Mouse (Mus musculus): Measurements from ENCODE around the gene Ap1ar. TPM values are rescaled to one million over a fixed set of nuclear protein-coding genes. Genes with fewer than 3 reads are reported as not detected.
"Not testable (repeated sequence)": the region's sequence is repeated elsewhere in the genome, so short reads cannot be mapped to it uniquely, and the experiment has no call there.

Gene Ap1ar
- total RNA-seq, 2 experiments from 2014 or later, result 19.8 to 20.8 TPM

GRCm38 (mm10) chr3:127801162-127801561 is 36.2 kb downstream of the Ap1ar start:
- DNase-seq (ENCODE audit: low spot score in 2 of 2), result no peak

DNA sequence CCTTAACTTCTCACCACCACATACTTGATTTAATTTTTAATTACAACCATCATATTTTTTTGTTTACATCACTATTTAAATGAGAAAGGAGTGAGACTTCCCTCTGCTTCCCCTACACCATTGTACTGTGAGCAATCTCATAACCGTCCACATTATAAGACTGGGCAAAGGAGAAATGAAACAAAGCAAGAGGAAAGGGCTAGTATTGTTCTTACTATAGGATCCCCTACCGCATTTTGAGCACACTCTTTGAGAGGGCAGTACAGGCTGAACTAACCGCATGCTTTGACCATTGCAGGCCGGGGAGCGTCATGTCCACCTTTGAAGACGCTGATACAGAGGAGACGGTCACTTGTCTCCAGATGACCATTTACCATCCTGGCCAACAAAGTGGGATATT is 41.1 kb downstream of the Ap1ar start:
- no peak for DNase-seq (ENCODE audit: low spot score in 2 of 2)

- DNase-seq (ENCODE audit: low spot score in 2 of 2), result no peak
These were observed 41.6 kb downstream of the Ap1ar start for GRCm38 (mm10) chr3:127795762-127796161.

DNA sequence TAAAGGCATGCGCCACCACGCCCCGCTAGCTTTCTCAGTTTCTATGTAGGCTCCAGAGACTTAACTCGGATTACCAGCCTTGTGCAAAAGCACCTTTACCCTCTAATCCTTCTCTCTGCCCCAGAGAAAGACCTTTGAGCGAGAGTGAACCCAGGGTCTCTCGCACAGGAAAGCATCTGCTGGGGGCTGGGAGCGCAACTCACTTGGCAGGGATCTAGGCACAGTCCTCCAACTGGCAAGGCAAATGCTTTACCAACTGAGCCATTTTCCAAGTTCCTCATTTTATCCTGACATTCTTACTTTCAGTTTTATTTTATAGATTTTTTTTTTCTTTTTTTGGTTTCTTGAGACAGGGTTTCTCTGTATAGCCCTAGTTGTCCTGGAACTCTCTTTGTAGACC is 44.3 kb downstream of the Ap1ar start:
- DNase-seq (ENCODE audit: low spot score in 2 of 2), result no peak

DNA sequence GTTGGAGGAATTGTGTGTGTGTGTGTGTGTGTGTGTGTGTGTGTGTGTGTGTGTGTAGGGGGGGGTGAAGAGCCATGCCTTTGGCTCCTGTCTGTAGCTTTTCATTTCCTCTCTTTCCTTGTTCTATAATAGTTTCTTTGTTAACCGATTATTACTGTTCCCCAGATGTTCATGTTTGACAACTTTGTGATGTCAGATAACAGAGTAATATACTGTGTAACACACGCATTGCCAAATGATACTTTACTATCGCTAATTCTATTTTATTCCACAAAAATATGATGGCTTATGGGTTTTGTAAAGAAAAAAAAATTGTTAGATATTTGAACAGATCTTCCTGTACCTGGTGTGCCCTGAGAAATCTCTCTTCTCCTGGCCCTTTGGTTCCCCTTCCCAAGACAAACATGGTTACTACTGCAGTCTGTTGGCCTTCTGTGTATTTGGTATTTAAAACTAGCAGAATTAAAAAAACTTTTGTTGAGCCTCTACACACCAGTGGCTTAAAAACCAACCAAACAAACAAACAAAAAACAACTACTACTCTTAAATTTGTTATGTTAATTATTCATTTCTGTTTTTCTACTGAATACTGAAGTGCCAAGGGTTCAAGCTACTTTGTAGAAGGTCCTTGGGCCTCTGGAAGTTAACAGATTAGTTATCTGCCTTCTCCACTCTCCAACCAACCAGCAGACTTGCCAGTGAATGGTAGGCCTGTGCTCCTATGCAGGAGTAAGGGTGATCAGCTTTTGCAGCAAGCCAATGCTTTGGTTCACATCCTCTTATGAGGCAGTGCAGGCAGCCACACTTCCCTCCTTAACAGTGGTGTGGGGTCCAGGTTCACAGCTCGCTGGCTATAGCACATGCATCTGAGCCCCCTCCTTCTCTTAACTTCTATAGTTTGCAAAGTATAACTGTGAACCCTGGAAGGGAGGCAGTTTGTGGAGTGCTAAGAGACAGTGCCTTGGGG is 45.4 kb downstream of the Ap1ar start:
- DNase-seq (ENCODE audit: low spot score in 2 of 2), result no peak

DNA sequence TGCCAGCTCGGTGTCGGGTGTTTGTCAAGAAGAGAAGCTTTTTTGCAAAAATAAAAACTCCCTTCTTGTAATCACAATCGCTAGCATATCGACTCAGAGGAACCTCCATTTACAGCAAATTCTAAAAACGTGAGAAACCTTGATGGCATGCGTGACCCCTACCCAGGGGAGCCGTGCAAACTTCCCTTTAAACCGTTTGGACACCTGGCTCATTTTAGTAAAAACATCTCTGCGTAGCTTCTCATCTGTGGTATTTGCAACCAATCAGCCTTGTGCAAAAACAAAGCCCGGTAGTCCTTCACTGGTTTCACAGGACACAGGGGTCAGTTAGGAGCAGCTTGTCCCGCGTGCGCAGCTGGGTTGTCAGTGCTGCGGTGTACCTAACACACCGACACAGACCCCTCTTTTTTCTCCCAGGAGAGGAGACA is 46.3 kb downstream of the Ap1ar start:
- DNase-seq (ENCODE audit: low spot score in 2 of 2), result no peak

- DNase-seq (ENCODE audit: low spot score in 2 of 2), result peak in 1 of 2 experiments; percentile 31
These were observed 46.9 kb downstream of the Ap1ar start for GRCm38 (mm10) chr3:127790234-127791055.

DNA sequence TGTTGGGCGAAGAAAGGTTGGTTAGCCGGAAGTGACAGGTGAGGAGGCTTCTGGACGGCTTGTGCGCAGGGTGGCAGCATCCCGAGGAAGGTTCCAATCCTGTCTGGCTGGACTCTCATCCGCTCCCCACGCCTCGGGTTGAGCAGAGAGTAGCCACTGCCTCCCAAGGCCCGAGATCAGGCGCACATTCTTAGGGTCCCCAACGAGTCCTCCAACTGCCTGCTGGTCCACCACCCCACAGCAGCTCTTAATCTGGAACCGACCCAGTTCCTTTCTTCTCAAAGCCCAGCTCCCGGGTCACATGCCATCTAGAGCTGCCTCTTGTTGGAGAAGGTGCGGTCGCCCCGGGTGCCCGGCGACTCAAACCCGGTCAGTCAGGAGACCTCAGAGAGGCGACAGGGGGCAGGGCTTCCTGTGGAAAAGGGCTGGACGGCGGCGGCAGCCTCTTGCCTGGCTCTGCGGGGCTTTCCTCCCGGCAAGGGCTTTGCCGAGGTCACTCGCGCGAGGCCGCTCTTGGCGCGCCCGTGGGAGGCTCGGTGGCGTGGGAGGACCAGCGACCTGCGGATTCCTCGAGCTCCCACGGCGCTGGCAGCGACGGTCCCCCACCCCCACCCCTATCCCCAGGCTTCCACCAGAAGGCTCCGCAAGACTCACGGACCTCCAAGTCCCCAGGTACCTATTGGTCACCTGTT is 47.7 kb downstream of the Ap1ar start, which contains the start of gene Tifa:
TSS of gene Tifa (plus strand) at position 306 of the 692 bp plus-strand sequence.
- DNase-seq (ENCODE audit: low spot score in 2 of 2), result peak; percentile 27 to 47

GRCm38 (mm10) chr3:127788919-127789318 is 48.4 kb downstream of the Ap1ar start:
- no peak for DNase-seq (ENCODE audit: low spot score in 2 of 2)

DNA sequence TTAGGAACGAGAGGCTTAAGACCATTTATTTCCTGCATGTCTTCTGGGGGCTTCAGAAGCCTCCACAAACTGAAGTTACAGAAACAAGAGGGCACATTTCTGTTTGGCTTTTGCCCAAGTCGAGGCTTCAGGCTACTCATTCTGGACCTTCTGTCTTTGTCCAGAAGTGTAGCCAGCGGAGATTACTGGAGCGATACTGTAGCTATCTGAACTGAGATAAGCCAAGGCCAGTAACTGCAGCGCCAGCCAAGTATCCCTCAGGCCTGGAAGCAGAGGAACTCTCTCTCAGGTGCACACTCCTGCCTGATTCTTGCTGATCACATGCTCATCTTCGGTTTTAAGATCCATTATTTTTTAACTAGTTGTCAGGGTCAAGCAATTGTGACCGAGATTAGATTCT is 49.3 kb downstream of the Ap1ar start:
- DNase-seq (ENCODE audit: low spot score in 2 of 2), result no peak

DNA sequence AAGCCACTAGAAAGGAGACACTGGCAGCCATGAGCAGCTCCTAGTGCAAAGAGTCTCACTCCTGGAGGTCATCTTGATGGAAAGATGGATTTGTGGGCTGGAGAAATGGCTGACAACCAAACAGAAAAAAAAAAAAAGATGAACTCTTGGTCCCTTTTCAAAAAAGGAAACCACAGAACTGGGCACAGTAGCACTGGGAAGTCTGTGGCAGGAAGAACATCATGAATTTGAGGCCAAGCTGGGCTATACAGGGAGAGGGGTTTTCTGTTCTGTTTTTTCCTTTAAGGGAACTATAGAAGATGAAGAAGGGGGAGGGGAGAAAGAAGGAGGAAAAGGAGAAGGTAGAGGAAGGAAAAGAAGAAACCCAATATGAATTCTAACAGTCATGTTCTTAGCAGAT is 50.3 kb downstream of the Ap1ar start:
- no peak for DNase-seq (ENCODE audit: low spot score in 2 of 2)

- not testable (repeated sequence) for DNase-seq (ENCODE audit: low spot score in 2 of 2)
These were observed 53.6 kb downstream of the Ap1ar start for GRCm38 (mm10) chr3:127783680-127784079.

GRCm38 (mm10) chr3:127782921-127783320 is 54.4 kb downstream of the Ap1ar start:
- DNase-seq (ENCODE audit: low spot score in 2 of 2), result no peak

DNA sequence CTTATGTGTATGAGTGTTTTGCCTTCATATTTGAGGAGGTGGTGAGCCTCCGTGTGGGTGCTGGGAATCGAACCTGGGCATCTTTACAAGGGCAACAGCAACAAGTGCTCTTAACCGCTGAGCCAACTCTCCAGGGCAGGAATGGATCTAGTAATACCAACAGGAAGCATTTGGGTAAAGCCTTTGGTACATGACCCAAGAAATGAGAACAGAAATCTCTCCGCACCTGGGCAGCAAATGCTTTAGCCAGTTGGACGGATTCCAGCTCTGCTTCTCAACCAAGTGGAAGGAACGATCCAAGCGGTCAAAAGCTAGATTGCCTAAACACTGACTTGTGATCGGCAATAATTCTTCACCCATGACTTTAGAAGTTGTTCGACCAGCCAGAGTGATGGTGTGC is 56.4 kb downstream of the Ap1ar start:
- DNase-seq (ENCODE audit: low spot score in 2 of 2), result no peak

DNA sequence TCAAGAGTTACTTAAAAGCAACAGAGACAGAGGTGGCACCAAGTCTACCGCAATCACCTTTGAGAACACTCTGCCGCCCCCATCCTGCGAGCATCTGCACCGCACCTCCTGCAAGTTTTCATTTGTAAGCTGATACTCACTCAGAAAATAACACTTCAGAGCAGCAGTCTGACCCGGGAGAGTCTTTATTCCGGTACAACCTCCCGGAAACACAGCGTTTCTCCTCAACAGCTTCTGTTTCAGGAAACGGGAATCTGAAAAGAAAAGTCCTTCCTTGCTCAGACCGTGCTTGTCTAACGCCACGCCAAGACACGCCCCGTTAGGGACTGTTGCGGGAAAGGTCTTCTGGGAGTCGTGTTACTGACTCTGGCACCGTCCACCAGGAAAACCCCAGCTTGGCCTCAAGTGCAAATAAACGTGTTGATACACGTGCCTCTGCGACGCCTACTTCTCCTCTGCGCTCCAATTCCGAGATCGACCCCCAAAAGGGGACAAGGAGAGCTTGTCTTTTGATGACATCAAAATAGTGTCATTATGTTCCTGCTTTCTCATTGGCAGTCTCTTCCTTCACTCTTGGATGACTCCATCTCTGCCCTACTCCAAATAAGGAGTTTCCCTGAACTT is 57.2 kb downstream of the Ap1ar start, which contains the start of gene Alpk1:
TSS of gene Alpk1 (minus strand) at position 507 of the 624 bp plus-strand sequence.
- peak in 1 of 2 experiments; percentile 52 for DNase-seq (ENCODE audit: low spot score in 2 of 2)

- DNase-seq (ENCODE audit: low spot score in 2 of 2), result no peak
These were observed 68.2 kb downstream of the Ap1ar start for GRCm38 (mm10) chr3:127769146-127769545.

DNA sequence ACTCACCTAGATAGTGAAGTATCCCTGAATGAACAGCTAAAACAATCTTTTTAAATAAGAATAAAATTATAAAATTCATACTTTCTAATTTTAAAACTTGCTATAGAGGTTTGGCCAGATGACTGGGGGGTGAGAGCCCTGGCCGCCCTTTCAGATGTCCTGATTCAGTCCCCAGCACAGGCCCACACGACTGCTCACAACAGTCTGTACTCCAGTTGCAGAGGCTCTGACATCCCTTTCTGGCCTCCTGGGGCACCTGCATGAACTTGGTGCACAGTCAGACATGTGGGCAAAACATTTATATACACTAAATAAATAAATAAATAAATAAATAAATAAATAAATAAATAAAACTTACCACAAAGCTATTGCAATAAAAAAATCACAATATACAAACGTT is 71.4 kb downstream of the Ap1ar start:
- DNase-seq (ENCODE audit: low spot score in 2 of 2), result no peak

DNA sequence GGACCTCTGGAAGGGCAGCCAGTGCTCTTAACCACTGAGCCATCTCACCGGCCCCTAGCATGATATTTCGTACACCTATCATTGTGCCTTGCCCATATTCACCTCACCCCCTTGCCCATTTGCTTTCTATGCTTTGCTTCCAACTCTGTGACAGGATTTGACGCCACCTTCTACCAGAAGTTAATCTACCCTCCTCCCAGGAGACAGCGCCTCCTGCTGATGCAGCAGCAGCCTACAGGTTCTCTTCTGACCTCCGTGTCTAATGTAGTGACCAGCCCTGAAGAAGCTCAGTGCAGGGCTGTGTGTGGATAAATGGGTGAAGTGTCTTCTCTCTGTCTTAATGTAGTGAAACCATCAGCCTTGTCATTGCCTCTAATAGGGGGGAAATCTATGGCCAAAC is 72.8 kb downstream of the Ap1ar start:
- DNase-seq (ENCODE audit: low spot score in 2 of 2), result no peak

DNA sequence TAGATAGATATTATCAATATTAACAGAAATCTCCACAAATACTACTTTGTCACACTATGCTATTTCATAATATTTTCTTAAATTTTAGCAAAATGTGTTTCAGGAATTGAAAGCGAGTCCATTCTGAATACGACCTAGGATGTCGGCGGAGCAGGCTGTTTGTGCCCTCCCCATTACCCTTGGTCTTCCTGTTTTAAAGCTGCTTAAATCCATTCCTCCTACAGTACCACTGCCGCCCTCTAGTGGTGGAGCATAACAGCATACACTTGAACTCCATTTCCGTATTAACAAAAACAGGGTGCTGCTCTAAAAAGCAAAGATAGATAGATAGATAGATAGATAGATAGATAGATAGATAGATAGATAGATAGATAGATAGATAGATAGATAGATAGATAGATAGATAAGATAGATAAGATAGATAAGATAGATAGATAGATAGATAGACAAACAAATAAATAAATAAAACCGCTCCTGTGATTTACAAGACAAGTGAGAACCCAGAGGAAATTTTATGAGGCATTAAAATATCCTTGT is 74.2 kb downstream of the Ap1ar start:
- DNase-seq (ENCODE audit: low spot score in 2 of 2), result peak; percentile 50 to 74

DNA sequence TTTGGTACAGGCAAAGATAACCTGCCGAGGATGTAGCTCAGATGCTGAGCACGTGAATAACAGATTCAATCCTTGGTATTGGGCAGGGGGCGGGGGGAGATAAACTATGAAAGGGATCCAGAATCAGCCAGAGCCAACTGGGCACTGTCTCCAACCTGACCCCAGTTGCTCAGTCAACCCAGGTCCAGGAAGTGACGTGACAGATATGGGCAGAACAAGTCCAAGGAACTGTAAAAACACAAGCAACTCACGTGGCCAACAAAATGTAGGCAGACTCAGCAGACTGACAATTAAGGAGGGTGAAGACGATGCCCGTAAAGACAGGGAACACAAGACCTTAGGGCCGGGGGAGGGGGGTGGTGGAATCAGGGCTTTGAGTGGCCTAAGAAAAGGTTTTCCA is 74.9 kb downstream of the Ap1ar start:
- no peak for DNase-seq (ENCODE audit: low spot score in 2 of 2)
